Mouse (Mus musculus): ENCODE data around the gene Gab2. TPM values are rescaled to one million over a fixed set of nuclear protein-coding genes. Genes with fewer than 3 reads are reported as not detected.

Gene Gab2
- total and polyA plus RNA-seq, 3 experiments, result 0.12 to 0.50 (median 0.30) TPM

- Histone ChIP-seq H3K27ac (ENCODE audit: insufficient read depth, low read depth) (no peak overlapping the region), H3K4me3 (replicated peaks in 1 of 3; ENCODE audit: low read depth in 2 of 3, low read length in 2 of 3, poor library complexity in 1 of 3) (no peak overlapping the region), H3K9me3 (replicated peaks; ENCODE audit: low read length) (no peaks in the 10 kb centered on the region), H3K36me3 (replicated peaks in 1 of 2; ENCODE audit: control insufficient read depth in 1 of 2, insufficient read depth in 1 of 2, low read length in 1 of 2) (peaks cover 0 to 18% of the 10 kb centered on the region in 2 experiments), H3K4me2 (ENCODE audit: insufficient read depth, low read depth, poor library complexity, severe bottlenecking) (no peak overlapping the region), H3K4me1 (ENCODE audit: control insufficient read depth in 1 of 2, insufficient read depth in 2 of 2) (no peaks in the 10 kb centered on the region), H3K27me3 (replicated peaks) (no peaks in the 10 kb centered on the region), H3K79me2 (replicated peaks; ENCODE audit: control insufficient read depth, extremely low read depth, insufficient read depth, poor library complexity, severe bottlenecking) (no peaks in the 10 kb centered on the region), H3K9ac (ENCODE audit: insufficient read depth, low read depth) (no peak overlapping the region)
- in situ Hi-C loops (cut with MboI; ENCODE audit: low pct_ligation_motif_present, low pct_unique_long_range_greater_than_20kb, low sequenced_read_pairs), result no loop called here
- DNase-seq (ENCODE audit: extremely low read depth), result no peak
- dilution Hi-C loops (cut with MboI; ENCODE audit: extremely low pct_ligation_motif_present, extremely low pct_unique_long_range_greater_than_20kb, low sequenced_read_pairs), result no loop called here
- no peak for TF ChIP-seq MAZ (IDR thresholded peaks at IDR 0.05; ENCODE audit: low read depth, low read length)
- TF ChIP-seq IRF4 (IDR thresholded peaks at IDR 0.05; ENCODE audit: low read depth, low read length), result no peak
- TF ChIP-seq SMC3 (IDR thresholded peaks at IDR 0.05; ENCODE audit: low read depth, low read length), result no peak
- TF ChIP-seq TCF12 (IDR thresholded peaks at IDR 0.05; ENCODE audit: low read depth, low read length), result no peak
- TF ChIP-seq ELF1 (IDR thresholded peaks at IDR 0.05; ENCODE audit: low read depth, low read length), result no peak
- TF ChIP-seq RCOR1 (conservative IDR thresholded peaks at IDR 0.05; ENCODE audit: low read depth, low read length), result no peak
- no peak for TF ChIP-seq SIN3A (IDR thresholded peaks at IDR 0.05; ENCODE audit: low read length)
- no peak for TF ChIP-seq MAX (IDR thresholded peaks at IDR 0.05; ENCODE audit: low read length)
- no peak for TF ChIP-seq E2F4 (IDR thresholded peaks at IDR 0.05; ENCODE audit: insufficient replicate concordance, low read depth, low read length)
- TF ChIP-seq TBP (conservative IDR thresholded peaks at IDR 0.05; ENCODE audit: low read depth, low read length), result no peak
Observed at GRCm38 (mm10) chr7:97307546-97307945, 226.2 kb downstream of the Gab2 start.

- TF ChIP-seq MAZ (IDR thresholded peaks at IDR 0.05; ENCODE audit: low read depth, low read length) (no peak), PAX5 (IDR thresholded peaks at IDR 0.05; ENCODE audit: low read length) (no peak), MXI1 (IDR thresholded peaks at IDR 0.05; ENCODE audit: low read depth, low read length) (no peak), BHLHE40 (IDR thresholded peaks at IDR 0.05; ENCODE audit: low read depth, low read length) (no peak), RAD21 (IDR thresholded peaks at IDR 0.05; ENCODE audit: low read depth, low read length) (no peak), MEF2A (IDR thresholded peaks at IDR 0.05; ENCODE audit: borderline replicate concordance, low read depth, low read length) (no peak), ZMIZ1 (IDR thresholded peaks at IDR 0.05; ENCODE audit: low read depth, low read length) (no peak), ELF1 (IDR thresholded peaks at IDR 0.05; ENCODE audit: low read depth, low read length) (no peak), JUN (IDR thresholded peaks at IDR 0.05; ENCODE audit: insufficient read depth, low read depth, low read length) (no peak)
- no peaks in the 10 kb centered on the region for H3K4me1 ChIP-seq (ENCODE audit: control insufficient read depth in 1 of 2, insufficient read depth in 2 of 2)
- dilution Hi-C loops (cut with MboI; ENCODE audit: extremely low pct_ligation_motif_present, extremely low pct_unique_long_range_greater_than_20kb, low sequenced_read_pairs) (no loop called here), in situ Hi-C loops (cut with MboI; ENCODE audit: low pct_ligation_motif_present, low pct_unique_long_range_greater_than_20kb, low sequenced_read_pairs) (no loop called here)
- H3K36me3 ChIP-seq (replicated peaks in 1 of 2; ENCODE audit: control insufficient read depth in 1 of 2, insufficient read depth in 1 of 2, low read length in 1 of 2), result peaks cover 0 to 25% of the 10 kb centered on the region in 2 experiments
- H3K4me2 ChIP-seq (ENCODE audit: insufficient read depth, low read depth, poor library complexity, severe bottlenecking), result no peak overlapping the region
- H3K27me3 ChIP-seq (replicated peaks), result no peaks in the 10 kb centered on the region
- no peaks in the 10 kb centered on the region for H3K79me2 ChIP-seq (replicated peaks; ENCODE audit: control insufficient read depth, extremely low read depth, insufficient read depth, poor library complexity, severe bottlenecking)
- no peak overlapping the region for H3K4me3 ChIP-seq (replicated peaks in 1 of 3; ENCODE audit: low read depth in 2 of 3, low read length in 2 of 3, poor library complexity in 1 of 3)
- no peaks in the 10 kb centered on the region for H3K9me3 ChIP-seq (replicated peaks; ENCODE audit: low read length)
- H3K9ac ChIP-seq (ENCODE audit: insufficient read depth, low read depth), result no peak overlapping the region
- DNase-seq (ENCODE audit: extremely low read depth), result no peak
- H3K27ac ChIP-seq (ENCODE audit: insufficient read depth, low read depth), result no peak overlapping the region
Observed at GRCm38 (mm10) chr7:97309461-97310340, 228.3 kb downstream of the Gab2 start.
